Mouse (Mus musculus) spleen, adult 2 months (tissue): ENCODE measurements around the gene Rogdi.

Experiments used
- CTCF ChIP-seq: fragments of 200-500 bp; IDR thresholded peaks from 2 replicates; pipeline ENCODE4 v1.5.1; 2011; ENCODE audit warnings: mild to moderate bottlenecking, inconsistent platforms; ENCODE audit not compliant: insufficient read depth, insufficient read length, insufficient replicate concordance; ENCODE audit errors: extremely low read depth
- POLR2A ChIP-seq: fragments of 200-500 bp; IDR thresholded peaks from 2 replicates; pipeline ENCODE4 v1.6.1; 2011; ENCODE audit warnings: low read depth, low read length, inconsistent platforms

DNA sequence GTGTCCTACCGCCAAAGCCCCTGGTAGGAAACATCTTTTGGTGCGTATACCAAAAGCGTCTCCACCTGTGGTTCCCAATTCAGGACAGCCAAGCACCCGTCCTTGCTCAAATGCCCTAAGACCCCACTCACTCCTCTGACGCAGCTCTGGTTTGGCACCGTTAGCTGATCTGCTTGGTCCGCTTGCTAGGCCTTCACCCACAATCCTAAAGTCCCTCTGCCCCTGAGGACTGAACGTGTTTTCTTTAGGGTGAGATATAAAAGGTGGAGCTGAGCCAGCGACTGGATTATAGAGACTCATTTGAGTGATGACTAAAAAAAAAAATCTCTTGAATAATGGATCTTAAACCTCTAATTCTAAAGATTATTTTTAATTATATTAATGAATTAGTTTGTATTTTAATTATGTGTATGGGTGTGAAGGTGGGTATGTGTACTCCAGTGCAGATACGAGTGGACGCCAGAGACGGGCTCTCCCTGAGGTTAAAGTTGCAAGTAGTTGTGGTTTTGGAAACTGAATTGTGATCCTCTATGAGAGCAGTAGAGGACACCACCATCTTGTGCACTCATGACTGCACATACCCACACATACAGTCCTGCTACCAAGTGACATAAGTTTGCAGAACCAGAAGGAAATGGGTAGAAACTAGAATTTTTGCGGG lies 48.5 kb downstream of the Rogdi start:
- TF ChIP-seq POLR2A: no peak
- TF ChIP-seq CTCF: no peak
